Mouse (Mus musculus) frontal cortex, postnatal 10 days (tissue): Measurements from ENCODE around the gene Prrt3.

ENCODE experiments used
- DNase-seq, 2 experiments: peaks; one replicate each; pipeline ENCODE4 v3.0.0; 2022; ENCODE audit warnings: low spot score in 2 of 2, mixed read lengths in 1 of 2

Gene Prrt3

GRCm38 (mm10) chr6:113492101-113492864, 9.4 kb downstream of the Prrt3 start:
- no peak for DNase-seq

- DNase-seq = no peak
These were observed 12.3 kb downstream of the Prrt3 start for GRCm38 (mm10) chr6:113489410-113489809.

GRCm38 (mm10) chr6:113487125-113487576, 14.6 kb downstream of the Prrt3 start:
- DNase-seq = no peak

- peak in 1 of 2 experiments; percentile 37 for DNase-seq
These were observed 18.0 kb downstream of the Prrt3 start for GRCm38 (mm10) chr6:113483729-113484128.

GRCm38 (mm10) chr6:113483100-113483615, 18.6 kb downstream of the Prrt3 start, which contains the start of gene Creld1:
Creld1 (plus strand) TSS chr6:113483297.
- DNase-seq = peak; percentile 93

- peak in 1 of 2 experiments; percentile 53 for DNase-seq
These were observed 19.1 kb downstream of the Prrt3 start for GRCm38 (mm10) chr6:113482477-113483099.

GRCm38 (mm10) chr6:113480555-113481373, 21.0 kb downstream of the Prrt3 start:
- DNase-seq = no peak

- no peak for DNase-seq
These were observed 22.8 kb downstream of the Prrt3 start for GRCm38 (mm10) chr6:113478906-113479305.

- DNase-seq = no peak
These were observed 24.4 kb downstream of the Prrt3 start for GRCm38 (mm10) chr6:113477353-113477752.

- DNase-seq = no peak
These were observed 28.0 kb downstream of the Prrt3 start for GRCm38 (mm10) chr6:113473715-113474114.

GRCm38 (mm10) chr6:113473246-113473645, 28.5 kb downstream of the Prrt3 start:
- no peak for DNase-seq

- DNase-seq = no peak
These were observed 29.7 kb downstream of the Prrt3 start for GRCm38 (mm10) chr6:113472061-113472460.

- DNase-seq = no peak
These were observed 30.3 kb downstream of the Prrt3 start, which contains the start of gene Il17rc for GRCm38 (mm10) chr6:113471297-113471936. Il17rc (plus strand) TSS chr6:113471427.

GRCm38 (mm10) chr6:113469432-113469831, 32.3 kb downstream of the Prrt3 start:
- DNase-seq = peak in 1 of 2 experiments; percentile 61

GRCm38 (mm10) chr6:113469021-113469420, 32.7 kb downstream of the Prrt3 start:
- peak in 1 of 2 experiments; percentile 59 for DNase-seq

- DNase-seq = no peak
These were observed 33.2 kb downstream of the Prrt3 start for GRCm38 (mm10) chr6:113468512-113468911.

- DNase-seq = no peak
These were observed 36.1 kb downstream of the Prrt3 start for GRCm38 (mm10) chr6:113465602-113466001.

- no peak for DNase-seq
These were observed 37.7 kb downstream of the Prrt3 start for GRCm38 (mm10) chr6:113464040-113464439.

- no peak for DNase-seq
These were observed 43.1 kb downstream of the Prrt3 start for GRCm38 (mm10) chr6:113458635-113459034.

GRCm38 (mm10) chr6:113457952-113458534, 43.7 kb downstream of the Prrt3 start, which contains the start of gene Il17re:
Il17re (plus strand) TSS chr6:113458484.
- no peak for DNase-seq

GRCm38 (mm10) chr6:113455007-113455406, 46.7 kb downstream of the Prrt3 start:
- no peak for DNase-seq
